Mouse (Mus musculus): ENCODE measurements at regions not wholly inside any gene's neighbourhood (a gene's known extent, or its start where the extent isn't known, plus 50 kb on each side); places are given as distances from the start of the nearest gene placed in this dataset.

DNA sequence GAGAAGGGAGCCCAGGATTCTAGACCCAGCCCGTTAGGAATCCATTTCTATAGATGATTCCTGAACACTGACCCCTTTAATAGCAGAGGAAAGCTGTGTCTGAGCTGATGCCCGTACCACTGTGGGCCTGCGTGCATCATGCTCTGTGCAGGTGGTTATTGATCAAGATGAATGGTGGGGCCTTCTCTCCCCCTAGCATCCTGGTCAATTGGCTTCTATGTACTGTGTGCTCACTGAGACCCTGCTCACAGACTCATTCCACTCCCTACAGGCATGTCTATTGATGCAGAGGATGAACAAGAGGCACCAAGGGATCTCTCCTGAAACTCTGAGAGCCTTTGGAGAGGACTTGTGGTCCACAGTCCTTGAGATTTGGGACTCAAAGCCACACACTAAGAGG is 260.5 kb downstream of the Matn1 start:
- no peak overlapping the region for H3K4me2 ChIP-seq (ENCODE audit: insufficient read depth, low read depth, poor library complexity, severe bottlenecking)
- no peak overlapping the region for H3K9ac ChIP-seq (ENCODE audit: insufficient read depth, low read depth)
- H3K27me3 ChIP-seq (replicated peaks): peaks cover 43% of the 10 kb centered on the region
- dilution Hi-C loops (cut with MboI; ENCODE audit: extremely low pct_ligation_motif_present, extremely low pct_unique_long_range_greater_than_20kb, low sequenced_read_pairs): no loop called here
- H3K36me3 ChIP-seq (replicated peaks in 1 of 2; ENCODE audit: control insufficient read depth in 1 of 2, insufficient read depth in 1 of 2, low read length in 1 of 2): no peaks in the 10 kb centered on the region
- no peak overlapping the region for H3K4me3 ChIP-seq (replicated peaks in 1 of 3; ENCODE audit: low read depth in 2 of 3, low read length in 2 of 3, poor library complexity in 1 of 3)
- no peaks in the 10 kb centered on the region for H3K4me1 ChIP-seq (ENCODE audit: control insufficient read depth in 1 of 2, insufficient read depth in 2 of 2)
- no peak overlapping the region for H3K27ac ChIP-seq (ENCODE audit: insufficient read depth, low read depth)
- no peak for DNase-seq (ENCODE audit: extremely low read depth)
- no peak for TF ChIP-seq SMC3 (IDR thresholded peaks at IDR 0.05; ENCODE audit: low read depth, low read length)
- no peaks in the 10 kb centered on the region for H3K79me2 ChIP-seq (replicated peaks; ENCODE audit: control insufficient read depth, extremely low read depth, insufficient read depth, poor library complexity, severe bottlenecking)
- in situ Hi-C loops (cut with MboI; ENCODE audit: low pct_ligation_motif_present, low pct_unique_long_range_greater_than_20kb, low sequenced_read_pairs): no loop called here
- peaks cover 9% of the 10 kb centered on the region for H3K9me3 ChIP-seq (replicated peaks; ENCODE audit: low read length)

- dilution Hi-C loops (cut with MboI; ENCODE audit: extremely low pct_ligation_motif_present, extremely low pct_unique_long_range_greater_than_20kb, low sequenced_read_pairs): no loop called here
- in situ Hi-C loops (cut with MboI; ENCODE audit: low pct_ligation_motif_present, low pct_unique_long_range_greater_than_20kb, low sequenced_read_pairs): no loop called here
Observed at GRCm38 (mm10) chr4:131205127-131205526, 260.9 kb downstream of the Matn1 start.

DNA sequence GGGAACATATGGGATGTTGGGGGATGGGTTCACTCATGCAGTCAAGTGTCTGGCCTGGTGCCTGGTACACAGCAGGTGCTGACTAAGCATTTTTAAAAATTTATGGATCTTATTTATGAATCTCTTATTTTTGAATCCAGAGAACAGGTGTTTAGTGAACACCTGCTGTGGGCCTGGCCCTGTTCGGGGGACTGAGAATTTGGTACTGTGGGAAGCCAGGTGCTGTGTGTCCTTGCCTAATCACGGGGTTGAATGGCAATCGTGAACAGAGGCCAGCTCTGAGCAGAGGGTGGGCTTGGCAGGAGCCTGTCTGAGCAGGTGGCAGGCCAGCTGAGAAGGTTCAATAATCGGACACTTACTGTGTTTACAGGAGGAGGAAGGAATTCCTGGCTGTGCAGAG is 261.5 kb downstream of the Matn1 start:
- no peak overlapping the region for H3K9ac ChIP-seq (ENCODE audit: insufficient read depth, low read depth)
- peaks cover 11% of the 10 kb centered on the region for H3K9me3 ChIP-seq (replicated peaks; ENCODE audit: low read length)
- peaks cover 40% of the 10 kb centered on the region for H3K27me3 ChIP-seq (replicated peaks)
- dilution Hi-C loops (cut with MboI; ENCODE audit: extremely low pct_ligation_motif_present, extremely low pct_unique_long_range_greater_than_20kb, low sequenced_read_pairs): no loop called here
- in situ Hi-C loops (cut with MboI; ENCODE audit: low pct_ligation_motif_present, low pct_unique_long_range_greater_than_20kb, low sequenced_read_pairs): no loop called here
- H3K4me1 ChIP-seq (ENCODE audit: control insufficient read depth in 1 of 2, insufficient read depth in 2 of 2): no peaks in the 10 kb centered on the region
- H3K79me2 ChIP-seq (replicated peaks; ENCODE audit: control insufficient read depth, extremely low read depth, insufficient read depth, poor library complexity, severe bottlenecking): no peaks in the 10 kb centered on the region
- no peak overlapping the region for H3K27ac ChIP-seq (ENCODE audit: insufficient read depth, low read depth)
- H3K4me3 ChIP-seq (replicated peaks in 1 of 3; ENCODE audit: low read depth in 2 of 3, low read length in 2 of 3, poor library complexity in 1 of 3): no peak overlapping the region
- DNase-seq (ENCODE audit: extremely low read depth): no peak
- H3K36me3 ChIP-seq (replicated peaks in 1 of 2; ENCODE audit: control insufficient read depth in 1 of 2, insufficient read depth in 1 of 2, low read length in 1 of 2): no peaks in the 10 kb centered on the region
- H3K4me2 ChIP-seq (ENCODE audit: insufficient read depth, low read depth, poor library complexity, severe bottlenecking): no peak overlapping the region
- no peak for TF ChIP-seq MYC (IDR thresholded peaks at IDR 0.05; ENCODE audit: low read depth, low read length)
- TF ChIP-seq USF2 (conservative IDR thresholded peaks at IDR 0.05; ENCODE audit: low read depth, low read length): no peak
- no peak for TF ChIP-seq IRF4 (IDR thresholded peaks at IDR 0.05; ENCODE audit: low read depth, low read length)
- TF ChIP-seq MAFK (IDR thresholded peaks at IDR 0.05; ENCODE audit: insufficient replicate concordance, low read length): peak; percentile 74; the same call in 1 of the 2 replicates
- no peak for TF ChIP-seq TBP (conservative IDR thresholded peaks at IDR 0.05; ENCODE audit: low read depth, low read length)
- no peak for TF ChIP-seq NELFE (IDR thresholded peaks at IDR 0.05; ENCODE audit: low read depth, low read length)

More at GRCm38 (mm10) chr4:131205127-131205526, 260.9 kb downstream of the Matn1 start:
- no peak overlapping the region for H3K27ac ChIP-seq (ENCODE audit: insufficient read depth, low read depth)
- no peaks in the 10 kb centered on the region for H3K79me2 ChIP-seq (replicated peaks; ENCODE audit: control insufficient read depth, extremely low read depth, insufficient read depth, poor library complexity, severe bottlenecking)
- DNase-seq (ENCODE audit: extremely low read depth): no peak
- peaks cover 41% of the 10 kb centered on the region for H3K27me3 ChIP-seq (replicated peaks)
- no peak for TF ChIP-seq POLR2A (IDR thresholded peaks at IDR 0.05; ENCODE audit: low read depth, low read length)
- H3K4me1 ChIP-seq (ENCODE audit: control insufficient read depth in 1 of 2, insufficient read depth in 2 of 2): no peaks in the 10 kb centered on the region
- no peak overlapping the region for H3K9ac ChIP-seq (ENCODE audit: insufficient read depth, low read depth)
- no peak overlapping the region for H3K4me2 ChIP-seq (ENCODE audit: insufficient read depth, low read depth, poor library complexity, severe bottlenecking)
- H3K9me3 ChIP-seq (replicated peaks; ENCODE audit: low read length): peaks cover 9% of the 10 kb centered on the region
- no peak overlapping the region for H3K4me3 ChIP-seq (replicated peaks in 1 of 3; ENCODE audit: low read depth in 2 of 3, low read length in 2 of 3, poor library complexity in 1 of 3)
- H3K36me3 ChIP-seq (replicated peaks in 1 of 2; ENCODE audit: control insufficient read depth in 1 of 2, insufficient read depth in 1 of 2, low read length in 1 of 2): no peaks in the 10 kb centered on the region

All from CH12.LX (cell line).